Mouse (Mus musculus): ENCODE results near the gene Ttc39a.

- no peak for TF ChIP-seq CTCF (IDR thresholded peaks at IDR 0.05; ENCODE audit: low read depth)
- TF ChIP-seq EP300 (optimal IDR thresholded peaks at IDR 0.05), result no peak
These were observed 20.8 kb upstream of the Ttc39a start for GRCm38 (mm10) chr4:109385599-109385998.

Measured in stomach, postnatal 0 days (tissue).